Mouse (Mus musculus) Muller cell, postnatal 12 days (primary cell): ENCODE data around the gene Tbrg4.

ENCODE experiments used
- DNase-seq: peaks from one replicate; pipeline ENCODE4 v3.0.0-alpha.2; 2015; ENCODE audit errors: inconsistent ontology term

Gene Tbrg4

GRCm38 (mm10) chr11:6590933-6591675, 34.8 kb downstream of the Tbrg4 start:
- no peak for DNase-seq

GRCm38 (mm10) chr11:6589838-6590237, 36.0 kb downstream of the Tbrg4 start:
- no peak for DNase-seq

- no peak for DNase-seq
Observed at GRCm38 (mm10) chr11:6588295-6588694, 37.6 kb downstream of the Tbrg4 start.

- DNase-seq: peak; percentile 70
Observed at GRCm38 (mm10) chr11:6587249-6587940, 38.5 kb downstream of the Tbrg4 start.

- DNase-seq: no peak
Observed at GRCm38 (mm10) chr11:6586660-6587059, 39.2 kb downstream of the Tbrg4 start.

GRCm38 (mm10) chr11:6585748-6586147, 40.1 kb downstream of the Tbrg4 start:
- DNase-seq: no peak

- DNase-seq: no peak
Observed at GRCm38 (mm10) chr11:6581560-6581959, 44.3 kb downstream of the Tbrg4 start.

GRCm38 (mm10) chr11:6580065-6580750, 45.7 kb downstream of the Tbrg4 start:
- peak; percentile 23 for DNase-seq

- DNase-seq: no peak
Observed at GRCm38 (mm10) chr11:6579361-6579760, 46.5 kb downstream of the Tbrg4 start.

- no peak for DNase-seq
Observed at GRCm38 (mm10) chr11:6576151-6576550, 49.7 kb downstream of the Tbrg4 start.

GRCm38 (mm10) chr11:6569410-6569777, 56.5 kb downstream of the Tbrg4 start:
- DNase-seq: no peak

GRCm38 (mm10) chr11:6568584-6569409, 57.1 kb downstream of the Tbrg4 start:
- peak; percentile 20 for DNase-seq

- DNase-seq: no peak
Observed at GRCm38 (mm10) chr11:6567951-6568350, 57.9 kb downstream of the Tbrg4 start.

GRCm38 (mm10) chr11:6566496-6566895, 59.4 kb downstream of the Tbrg4 start:
- DNase-seq: no peak
